Comparison of ENCODE assay signal across 29 mouse cellular contexts in the genomic region with DNA sequence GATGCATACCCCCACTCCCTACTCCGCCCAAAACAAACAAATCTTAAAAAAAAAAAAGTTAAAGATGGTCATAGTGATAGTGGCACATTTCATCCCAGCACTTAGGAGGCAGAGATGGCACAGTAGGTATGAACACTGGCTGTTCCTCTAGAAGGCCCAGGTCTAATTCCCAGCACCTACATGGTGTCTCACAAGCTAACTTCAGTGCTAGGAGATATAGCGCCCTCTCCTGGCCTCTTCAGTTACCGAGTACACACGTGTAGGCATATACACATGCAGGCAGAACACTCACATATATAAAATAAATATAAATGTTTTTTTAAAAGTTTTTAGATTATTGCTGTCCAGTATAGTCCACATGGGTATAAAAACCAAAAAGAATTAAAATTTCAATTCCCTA. TPM values are rescaled to one million over a fixed set of nuclear protein-coding genes. Genes with fewer than 3 reads are reported as not detected.
DNase-seq lines count a peak whose midpoint lies in the region; ATAC-seq and TF ChIP-seq lines count a peak whose summit lies in the region.
"Had no signal": no experiment of that assay in that cellular context is flagged by ENCODE, and none has a peak within 500 bp of the region (broad histone marks: within the 10 kb centered on the region; RNA-seq: fewer than 3 reads in every experiment).

No protein-coding gene starts in this region.

- TF ChIP-seq EP300 in liver, embryonic 14.5 days (IDR thresholded peaks at IDR 0.05; ENCODE audit: low read depth): no peak
- no peak for TF ChIP-seq EP300 in stomach, postnatal 0 days (optimal IDR thresholded peaks at IDR 0.05)

- no peak overlapping the region for H3K27ac ChIP-seq in liver, embryonic 14.5 days
- H3K27ac ChIP-seq in liver, embryonic 12.5 days: no peak overlapping the region
- H3K27ac ChIP-seq in stomach, postnatal 0 days (replicated peaks): no peak overlapping the region
- H3K27ac ChIP-seq in heart, embryonic 10.5 days: no peak overlapping the region
- H3K27ac ChIP-seq: embryonic facial prominence, embryonic 15.5 days; forebrain, embryonic 12.5 days; hindbrain, embryonic 14.5 days; limb, embryonic 10.5 days; limb, embryonic 15.5 days; midbrain, embryonic 10.5 days; neural tube, embryonic 12.5 days had no signal

- DNase-seq in CD4-positive, CD25-positive, alpha-beta regulatory T cell, adult 2 months (ENCODE audit: low read depth, low spot score): peak; percentile 18
- no peak for DNase-seq in liver, embryonic 14.5 days (ENCODE audit: low read depth in 3 of 3, low spot score in 3 of 3)
- DNase-seq in thymus, postnatal 4 days: peak; percentile 16
- no peak for DNase-seq in thymus, adult 18-20 months
- no peak for DNase-seq in stomach, postnatal 0 days (ENCODE audit: low spot score)
- no peak for DNase-seq in heart, embryonic 10.5 days (ENCODE audit: low spot score)
- DNase-seq: adrenal gland, postnatal 25 days; cerebellum, adult 11-12 months; cerebellum, postnatal 10 days; gastrocnemius, postnatal 14 days; heart, postnatal 4 days; kidney, adult 2 months; kidney, postnatal 36 days; layer of hippocampus, postnatal 36 days; lung, postnatal 14 days; right cerebral cortex, postnatal 4 days had no signal

- H3K9me3 ChIP-seq in liver, embryonic 14.5 days (ENCODE audit: control insufficient read depth, low read length): no peaks in the 10 kb centered on the region
- H3K9me3 ChIP-seq in liver, embryonic 12.5 days (replicated peaks): no peaks in the 10 kb centered on the region
- no peaks in the 10 kb centered on the region for H3K9me3 ChIP-seq in stomach, postnatal 0 days (ENCODE audit: control insufficient read depth, low read length)
- no peaks in the 10 kb centered on the region for H3K9me3 ChIP-seq in heart, embryonic 10.5 days
- H3K9me3 ChIP-seq: embryonic facial prominence, embryonic 15.5 days; forebrain, embryonic 12.5 days; limb, embryonic 10.5 days; limb, embryonic 15.5 days; midbrain, embryonic 10.5 days; neural tube, embryonic 12.5 days had no signal

- H3K4me3 ChIP-seq in liver, embryonic 14.5 days (ENCODE audit: insufficient read depth in 1 of 2, low read depth in 2 of 2, low read length in 2 of 2): no peak overlapping the region
- H3K4me3 ChIP-seq in liver, embryonic 12.5 days: no peak overlapping the region
- H3K4me3 ChIP-seq in stomach, postnatal 0 days (ENCODE audit: low read depth, low read length): no peak overlapping the region
- no peak overlapping the region for H3K4me3 ChIP-seq in heart, embryonic 10.5 days
- H3K4me3 ChIP-seq: embryonic facial prominence, embryonic 15.5 days; forebrain, embryonic 12.5 days; heart, embryonic 12.5 days; limb, embryonic 10.5 days; limb, embryonic 15.5 days; midbrain, embryonic 10.5 days; myocyte; neural tube, embryonic 12.5 days had no signal

- peaks cover 6% of the 10 kb centered on the region for H3K36me3 ChIP-seq in liver, embryonic 14.5 days (replicated peaks; ENCODE audit: control insufficient read depth, insufficient read depth, low read depth)
- peaks cover 72% of the 10 kb centered on the region for H3K36me3 ChIP-seq in liver, embryonic 12.5 days
- peaks cover 4% of the 10 kb centered on the region; the same call in 1 of the 2 replicates for H3K36me3 ChIP-seq in stomach, postnatal 0 days (ENCODE audit: control insufficient read depth, insufficient read depth, low read length)
- peaks cover 55% of the 10 kb centered on the region for H3K36me3 ChIP-seq in heart, embryonic 10.5 days

- ATAC-seq in CD4-positive, CD25-positive, alpha-beta regulatory T cell, adult 4 months: no peak
- ATAC-seq in liver, embryonic 14.5 days (ENCODE audit: insufficient read depth): no peak
- no peak for ATAC-seq in liver, embryonic 12.5 days
- ATAC-seq in stomach, postnatal 0 days (ENCODE audit: low FRiP score, low TSS enrichment): no peak
- ATAC-seq: inflammation-experienced regulatory T-cells, adult 6 months; midbrain, embryonic 16.5 days had no signal

- H3K9ac ChIP-seq in liver, embryonic 14.5 days (replicated peaks): no peak overlapping the region
- no peak overlapping the region for H3K9ac ChIP-seq in liver, embryonic 12.5 days
- H3K9ac ChIP-seq in stomach, postnatal 0 days (ENCODE audit: low read length): no peak overlapping the region
- H3K9ac ChIP-seq: embryonic facial prominence, embryonic 15.5 days; forebrain, embryonic 12.5 days; heart, embryonic 12.5 days; hindbrain, embryonic 14.5 days; limb, embryonic 15.5 days; neural tube, embryonic 12.5 days had no signal

- 86% methylated on average over 4 of the region's 4 CpGs for WGBS in liver, embryonic 14.5 days (ENCODE audit: insufficient replicate concordance)
- 87% methylated on average over 4 of the region's 4 CpGs for WGBS in liver, embryonic 12.5 days (ENCODE audit: insufficient replicate concordance)
- 97% methylated on average over 4 of the region's 4 CpGs for WGBS in stomach, postnatal 0 days
- 90% methylated on average over 4 of the region's 4 CpGs for WGBS in heart, embryonic 10.5 days

- peak; percentile 20; the same call in 1 of the 2 replicates for TF ChIP-seq CTCF in liver, embryonic 14.5 days (IDR thresholded peaks at IDR 0.05; ENCODE audit: low read depth)
- 0 out of 2 replicates have a peak, but pooled peaks have one; percentile 15 for TF ChIP-seq CTCF in stomach, postnatal 0 days (IDR thresholded peaks at IDR 0.05; ENCODE audit: low read depth)

- peaks cover 2 to 10% of the 10 kb centered on the region in 2 experiments; a peak in 2 of 4 replicates for H3K4me1 ChIP-seq in liver, embryonic 14.5 days (replicated peaks; ENCODE audit: control insufficient read depth in 2 of 2, insufficient read depth in 2 of 2, low read length in 1 of 2)
- peaks cover 19% of the 10 kb centered on the region for H3K4me1 ChIP-seq in liver, embryonic 12.5 days
- H3K4me1 ChIP-seq in stomach, postnatal 0 days (replicated peaks; ENCODE audit: control insufficient read depth, insufficient read depth): no peaks in the 10 kb centered on the region
- peaks cover 19% of the 10 kb centered on the region for H3K4me1 ChIP-seq in heart, embryonic 10.5 days
- H3K4me1 ChIP-seq: embryonic facial prominence, embryonic 15.5 days; forebrain, embryonic 12.5 days; limb, embryonic 10.5 days; limb, embryonic 15.5 days; midbrain, embryonic 10.5 days; neural tube, embryonic 12.5 days had no signal

- no peak overlapping the region for H3K4me2 ChIP-seq in liver, embryonic 14.5 days (ENCODE audit: low read depth)
- no peak overlapping the region for H3K4me2 ChIP-seq in liver, embryonic 12.5 days
- H3K4me2 ChIP-seq in stomach, postnatal 0 days (replicated peaks; ENCODE audit: low read depth): no peak overlapping the region
- H3K4me2 ChIP-seq: embryonic facial prominence, embryonic 15.5 days; forebrain, embryonic 12.5 days; heart, embryonic 12.5 days; hindbrain, embryonic 14.5 days; limb, embryonic 15.5 days; neural tube, embryonic 12.5 days had no signal

- H3K27me3 ChIP-seq in liver, embryonic 14.5 days (ENCODE audit: control insufficient read depth, insufficient read depth, low read length): no peaks in the 10 kb centered on the region
- no peaks in the 10 kb centered on the region for H3K27me3 ChIP-seq in liver, embryonic 12.5 days (replicated peaks)
- H3K27me3 ChIP-seq in stomach, postnatal 0 days (ENCODE audit: control insufficient read depth, insufficient read depth, low read length): no peaks in the 10 kb centered on the region
- H3K27me3 ChIP-seq in heart, embryonic 10.5 days (ENCODE audit: insufficient read depth, poor library complexity, severe bottlenecking): no peaks in the 10 kb centered on the region
- H3K27me3 ChIP-seq: embryonic facial prominence, embryonic 15.5 days; forebrain, embryonic 12.5 days; heart, embryonic 12.5 days; limb, embryonic 15.5 days; neural tube, embryonic 12.5 days had no signal

RNA-seq across cellular contexts. Expression of gene Tti1, which starts 22.6 kb away (rescaled TPM):
- polyA plus RNA-seq in CD4-positive, CD25-positive, alpha-beta regulatory T cell, adult 4 months (2017; shearing (Covaris generic)): 10 to 100 TPM; 23.4 to 37.0 TPM
- polyA plus RNA-seq in liver, embryonic 14.5 days (2012; rRNA removed): 9.3 and 11.1 TPM in 2 replicates
- polyA plus RNA-seq in liver, embryonic 14.5 days (2014; fragmentation: Nextera tagmentation; extraction: Ambion mirVana): 11.3 and 12.4 TPM in 2 replicates
- 21.8 and 22.2 TPM in 2 replicates for polyA plus RNA-seq in liver, embryonic 12.5 days (2016; fragmentation: Nextera tagmentation; extraction: Ambion mirVana)
- 7.0 and 7.7 TPM in 2 replicates for polyA plus RNA-seq in stomach, postnatal 0 days (2015; fragmentation: Nextera tagmentation; extraction: Ambion mirVana)
- 30.5 and 35.1 TPM in 2 replicates for polyA plus RNA-seq in heart, embryonic 10.5 days (2016; fragmentation: Nextera tagmentation; extraction: Ambion mirVana)

RNA-seq across cellular contexts. Expression of gene Rprd1b, which starts 22.7 kb away (rescaled TPM):
- 10 to 100 TPM; 23.2 to 24.7 TPM for polyA plus RNA-seq in CD4-positive, CD25-positive, alpha-beta regulatory T cell, adult 4 months (2017; shearing (Covaris generic))
- polyA plus RNA-seq in liver, embryonic 14.5 days (2012; rRNA removed): 12.1 and 14.1 TPM in 2 replicates
- 21.6 and 24.8 TPM in 2 replicates for polyA plus RNA-seq in liver, embryonic 14.5 days (2014; fragmentation: Nextera tagmentation; extraction: Ambion mirVana)
- polyA plus RNA-seq in liver, embryonic 12.5 days (2016; fragmentation: Nextera tagmentation; extraction: Ambion mirVana): 40.4 and 42.5 TPM in 2 replicates
- polyA plus RNA-seq in stomach, postnatal 0 days (2015; fragmentation: Nextera tagmentation; extraction: Ambion mirVana): 20.3 and 20.8 TPM in 2 replicates
- 36.9 and 42.1 TPM in 2 replicates for polyA plus RNA-seq in heart, embryonic 10.5 days (2016; fragmentation: Nextera tagmentation; extraction: Ambion mirVana)

Comparison
In these comparisons a context has a peak if more than half of its experiments do, and no peak if none do; other contexts are left out.
1. DNase-seq: peak in CD4-positive, CD25-positive, alpha-beta regulatory T cell, adult 2 months (single experiment) and thymus, postnatal 4 days (single experiment); none in liver, embryonic 14.5 days (0 of 3), thymus, adult 18-20 months (0 of 2), stomach, postnatal 0 days (single experiment) and heart, embryonic 10.5 days (single experiment).